Mouse (Mus musculus) C2C12 (cell line): Measurements from ENCODE around the gene Saa1.

Experiments
- CEBPB ChIP-seq: IDR thresholded peaks from one replicate; pipeline ENCODE4 v1.6.1; 2011; ENCODE audit warnings: low read depth, mild to moderate bottlenecking, control low read depth, moderate library complexity
- CTCF ChIP-seq: IDR thresholded peaks from one replicate; pipeline ENCODE4 v1.5.1; 2011; ENCODE audit not compliant: control insufficient read depth, insufficient read depth, insufficient read length
- MAX ChIP-seq: IDR thresholded peaks from one replicate; pipeline ENCODE4 v1.6.1; 2011; ENCODE audit warnings: mild to moderate bottlenecking, control low read depth
- MYOD1 ChIP-seq: IDR thresholded peaks from one replicate; pipeline ENCODE4 v1.6.1; 2011; ENCODE audit warnings: low read depth; ENCODE audit not compliant: control insufficient read depth, insufficient read length
- MYOG ChIP-seq: IDR thresholded peaks from one replicate; pipeline ENCODE4 v1.6.1; 2011; ENCODE audit not compliant: control insufficient read depth, insufficient read length; ENCODE audit errors: extremely low read depth
- USF1 ChIP-seq: IDR thresholded peaks from one replicate; pipeline ENCODE4 v1.6.1; 2011; ENCODE audit warnings: low read depth, mild to moderate bottlenecking, control low read depth, moderate library complexity

DNA sequence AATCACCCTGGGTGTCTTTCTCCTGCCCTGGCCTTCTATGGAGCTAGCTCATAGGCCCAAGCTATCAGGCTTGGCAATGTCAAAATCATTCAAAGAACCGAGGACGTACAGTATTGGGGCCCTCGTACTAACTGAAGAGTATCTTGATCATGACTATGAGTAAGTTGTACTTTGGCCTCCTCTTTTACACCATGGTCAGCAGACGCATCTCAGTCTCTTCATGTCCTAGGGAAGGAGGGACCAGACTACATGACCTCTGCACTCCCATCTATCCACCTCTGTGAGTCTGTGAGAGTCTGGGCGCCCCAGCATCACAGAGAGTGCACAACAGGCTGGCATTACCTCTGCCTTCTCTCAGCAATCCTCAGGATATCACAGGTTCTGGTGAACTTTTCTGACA is 19.8 kb upstream of the Saa1 start:
- TF ChIP-seq CTCF (no peak), CEBPB (no peak), USF1 (no peak), MYOG (no peak), MAX (no peak), MYOD1 (no peak)
